Mouse (Mus musculus) brain, embryonic 14.5 days (tissue): ENCODE results near the gene Glyctk. TPM values are rescaled to one million over a fixed set of nuclear protein-coding genes. Genes with fewer than 3 reads are reported as not detected.

ENCODE experiments used
- DNase-seq: peaks from one replicate; pipeline ENCODE4 v3.0.0-alpha.2; 2011; ENCODE audit warnings: low read depth
- CTCF ChIP-seq: fragments of 200-500 bp; IDR thresholded peaks from 2 replicates; pipeline ENCODE4 v1.5.1; 2012; ENCODE audit warnings: inconsistent platforms, mild to moderate bottlenecking, moderate library complexity, borderline replicate concordance; ENCODE audit not compliant: insufficient read depth, insufficient read length; ENCODE audit errors: extremely low read depth
- POLR2A ChIP-seq: fragments of 200-500 bp; IDR thresholded peaks from 2 replicates; pipeline ENCODE4 v1.6.1; 2012; ENCODE audit warnings: mild to moderate bottlenecking, inconsistent platforms, borderline replicate concordance; ENCODE audit not compliant: poor library complexity, insufficient read depth, insufficient read length, severe bottlenecking; ENCODE audit errors: extremely low read depth
- polyA plus RNA-seq: library from polyadenylated mRNA; depleted of rRNA; stranded (reverse); fragments of >200 nt; gene quantifications from 2 replicates; pipeline ENCODE4 v1.2.3, GENCODE M21; 2012; rRNA removed

The Glyctk gene
- polyA plus RNA-seq, 1 experiment, result 1.3 TPM

DNA sequence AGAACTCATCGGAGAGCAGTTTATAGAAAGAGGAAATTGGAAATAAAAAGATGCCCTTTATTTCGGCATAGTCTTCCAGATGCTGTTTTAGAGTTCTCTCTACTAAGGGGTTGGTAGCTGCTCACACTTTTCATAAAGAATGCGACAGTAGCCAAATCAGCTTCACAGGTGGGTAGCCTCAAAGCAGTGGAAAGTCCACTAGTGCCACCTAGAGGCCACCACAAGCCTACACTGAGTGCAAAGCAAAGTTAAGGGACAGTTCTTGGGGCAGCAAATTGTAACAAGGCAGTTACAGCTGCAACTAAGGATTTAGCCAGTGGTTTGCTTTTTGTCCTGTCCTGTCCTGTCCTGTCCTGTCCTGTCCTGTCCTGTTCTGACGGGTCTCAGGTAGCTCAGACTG, 34.3 kb downstream of the Glyctk start:
- peak; percentile 78 for DNase-seq
- TF ChIP-seq POLR2A (no peak), CTCF (peak; percentile 78; the same call in 1 of the 2 replicates)

DNA sequence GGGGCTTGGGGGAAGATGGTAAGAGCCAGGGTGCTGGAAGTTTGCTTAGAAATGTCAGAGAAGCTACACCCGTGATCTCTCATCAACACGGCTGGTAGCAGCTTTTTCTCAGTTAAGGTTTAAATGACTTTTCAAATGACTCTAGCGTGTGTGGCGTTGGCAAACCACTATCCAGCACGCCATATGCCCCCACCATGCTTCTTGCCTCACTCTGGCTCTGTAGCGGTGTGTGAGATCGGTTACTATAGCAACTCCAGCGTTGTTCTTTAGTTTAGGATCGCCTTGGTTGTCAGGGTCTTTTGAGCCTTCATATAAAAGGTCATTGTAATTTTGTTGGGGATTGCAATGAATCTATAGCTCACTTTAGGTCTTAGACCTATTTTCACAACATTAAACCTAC, 38.9 kb downstream of the Glyctk start:
- TF ChIP-seq CTCF, result no peak
- TF ChIP-seq POLR2A, result no peak
- peak; percentile 47 for DNase-seq

DNA sequence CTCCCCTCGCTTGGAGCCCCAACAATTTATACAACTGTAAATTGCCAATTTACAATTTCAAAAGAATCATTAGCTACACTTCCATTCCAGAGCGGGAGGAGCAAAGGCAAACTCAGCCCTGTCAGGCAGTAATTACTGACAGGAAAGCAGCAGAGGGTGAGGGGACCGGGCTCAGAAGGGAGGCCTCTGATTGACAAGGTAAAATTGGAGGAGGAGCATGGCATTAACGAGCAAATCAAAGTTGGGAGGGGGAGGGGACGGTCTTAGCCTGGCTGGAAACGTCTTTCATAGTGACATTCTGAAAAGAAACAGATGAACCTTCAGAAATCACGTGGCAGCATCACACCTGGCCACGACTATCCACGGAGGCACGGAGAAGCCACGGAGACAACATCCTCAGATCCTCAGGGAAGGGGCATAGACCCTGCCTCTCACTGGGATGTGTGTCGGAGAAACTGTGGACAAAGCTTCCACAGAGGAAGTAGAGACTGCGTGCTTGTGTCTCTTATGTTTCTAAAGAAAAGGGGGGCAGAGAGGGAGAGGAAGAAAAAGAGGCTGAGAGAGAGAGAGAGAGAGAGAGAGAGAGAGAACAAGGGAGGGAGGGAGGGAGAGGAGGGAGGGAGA, 42.0 kb downstream of the Glyctk start:
- peak; percentile 91 for DNase-seq
- no peak for TF ChIP-seq CTCF

DNA sequence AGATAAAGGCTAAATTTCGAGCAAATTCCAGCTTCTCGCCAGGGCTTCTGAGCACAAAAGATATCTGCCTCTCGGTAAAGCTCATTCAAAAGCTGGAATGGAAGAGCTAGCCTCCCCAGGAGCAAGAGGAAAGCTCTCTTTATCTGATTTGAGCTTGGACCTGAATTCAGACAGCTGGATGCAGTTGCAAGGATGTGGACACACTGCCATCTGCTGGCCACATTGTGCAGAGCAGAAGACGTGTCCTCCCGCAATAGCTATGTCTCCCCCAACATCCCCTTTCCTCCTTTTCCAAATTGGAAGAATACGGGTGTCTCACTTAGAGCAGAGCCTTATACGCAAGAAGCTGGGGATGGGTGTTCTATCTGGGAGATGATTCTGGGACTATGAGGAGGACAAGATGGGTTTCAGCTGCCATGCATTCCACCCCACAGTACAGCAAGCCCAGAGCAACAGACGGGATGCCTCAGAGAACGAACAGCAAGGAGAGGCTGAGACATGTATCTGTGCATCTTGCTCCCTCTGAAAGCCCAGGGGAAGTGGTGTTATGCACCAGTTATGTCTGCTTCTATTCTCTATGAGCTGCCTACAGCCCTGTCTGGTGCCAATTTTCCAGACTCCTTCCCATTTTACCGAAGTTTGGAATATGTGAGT, 45.0 kb downstream of the Glyctk start:
- DNase-seq, result peak; percentile 91
- TF ChIP-seq CTCF (peak; percentile 96), POLR2A (no peak)

DNA sequence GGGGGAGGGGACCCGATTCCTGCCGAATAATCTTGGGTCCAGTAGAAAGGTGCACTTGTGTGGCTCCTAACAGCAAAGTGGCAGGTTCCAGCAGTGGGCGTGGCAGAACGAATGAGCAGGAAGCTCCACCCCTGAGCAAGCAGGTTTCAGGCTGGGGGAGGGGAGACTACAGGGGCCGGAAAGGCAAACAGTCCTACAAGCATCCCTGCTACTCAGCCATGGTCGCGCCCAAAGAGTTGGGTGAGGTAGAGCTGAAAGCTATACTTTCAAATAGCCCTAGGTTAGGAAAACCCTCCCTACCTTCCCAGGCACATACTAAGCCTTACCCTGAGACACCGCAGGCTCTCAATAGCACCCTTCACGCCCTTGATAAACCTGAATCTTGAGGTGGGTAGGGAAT, 51.7 kb downstream of the Glyctk start:
- TF ChIP-seq CTCF (no peak), POLR2A (no peak)
- no peak for DNase-seq

DNA sequence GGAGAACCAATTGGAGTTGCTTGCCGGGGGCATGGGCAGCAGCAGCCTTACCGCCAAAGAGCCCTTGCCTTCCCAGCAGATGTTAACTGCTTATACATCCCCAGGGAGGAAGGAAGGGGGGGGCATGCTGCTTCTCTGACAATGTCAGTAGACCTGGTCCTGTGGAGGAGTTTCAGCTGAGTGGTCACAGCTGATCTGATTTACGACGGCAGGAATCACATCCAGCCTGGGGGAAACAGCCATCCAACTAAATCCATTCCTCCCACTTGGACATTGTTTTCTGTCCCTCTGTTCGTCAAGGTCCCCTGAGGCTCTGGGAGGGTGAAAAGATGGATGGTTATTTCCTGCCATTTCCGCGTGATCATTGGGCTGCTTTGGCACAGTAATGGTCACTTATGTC, 53.5 kb downstream of the Glyctk start:
- DNase-seq, result no peak

More for the DNA sequence above, 53.5 kb downstream of the Glyctk start:
- no peak for TF ChIP-seq POLR2A
- no peak for TF ChIP-seq CTCF

Other genes starting within 250 kb of the Glyctk start
- 0.57 and 1.00 TPM in 2 replicates for gene Col6a5, start 197.5 kb downstream of the Glyctk start, polyA plus RNA-seq
- gene Col6a4, start 61.4 kb downstream of the Glyctk start, polyA plus RNA-seq, result 2.1 TPM in 2 replicates
- 169 and 175 TPM in 2 replicates for gene Wdr82, start 12.8 kb upstream of the Glyctk start, polyA plus RNA-seq
- gene Ppm1m, start 41.6 kb upstream of the Glyctk start, polyA plus RNA-seq, result 24.1 and 26.7 TPM in 2 replicates
- gene Twf2, start 45.0 kb upstream of the Glyctk start, polyA plus RNA-seq, result 51.1 and 63.8 TPM in 2 replicates
- 0.23 and 0.45 TPM in 2 replicates for gene Tlr9, start 64.5 kb upstream of the Glyctk start, polyA plus RNA-seq
- 75.2 and 75.4 TPM in 2 replicates for gene Alas1, start 90.5 kb upstream of the Glyctk start, polyA plus RNA-seq
- 10.4 and 15.4 TPM in 2 replicates for gene Poc1a, start 122.9 kb upstream of the Glyctk start, polyA plus RNA-seq
- gene Dusp7, start 210.5 kb upstream of the Glyctk start, polyA plus RNA-seq, result 41.5 and 50.3 TPM in 2 replicates